Mouse (Mus musculus) kidney, adult 18-20 months (tissue): ENCODE results near the gene Gpx6.

Experiments
- DNase-seq: peaks from one replicate; pipeline ENCODE4 v3.0.0; 2021

Gpx6 gene

DNA sequence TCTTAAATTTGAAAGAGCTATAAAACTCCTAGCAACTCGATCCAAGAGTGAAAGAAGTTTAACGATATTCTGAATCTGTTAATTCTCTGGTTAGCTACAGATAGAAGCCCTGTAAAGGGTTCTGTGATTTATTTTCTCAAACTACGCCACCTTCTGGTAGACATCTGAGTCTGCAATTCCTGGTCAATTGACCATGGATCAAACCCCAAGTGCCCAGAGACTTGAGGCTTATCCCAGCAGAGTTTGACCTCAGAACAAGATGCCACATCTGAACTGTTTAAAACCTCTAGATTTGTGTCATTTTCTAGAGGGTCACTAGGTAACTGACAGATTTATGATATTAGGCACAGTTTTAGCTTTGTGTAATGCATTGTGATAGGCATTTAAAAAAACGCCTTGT is 14.3 kb downstream of the Gpx6 start:
- DNase-seq, result no peak

DNA sequence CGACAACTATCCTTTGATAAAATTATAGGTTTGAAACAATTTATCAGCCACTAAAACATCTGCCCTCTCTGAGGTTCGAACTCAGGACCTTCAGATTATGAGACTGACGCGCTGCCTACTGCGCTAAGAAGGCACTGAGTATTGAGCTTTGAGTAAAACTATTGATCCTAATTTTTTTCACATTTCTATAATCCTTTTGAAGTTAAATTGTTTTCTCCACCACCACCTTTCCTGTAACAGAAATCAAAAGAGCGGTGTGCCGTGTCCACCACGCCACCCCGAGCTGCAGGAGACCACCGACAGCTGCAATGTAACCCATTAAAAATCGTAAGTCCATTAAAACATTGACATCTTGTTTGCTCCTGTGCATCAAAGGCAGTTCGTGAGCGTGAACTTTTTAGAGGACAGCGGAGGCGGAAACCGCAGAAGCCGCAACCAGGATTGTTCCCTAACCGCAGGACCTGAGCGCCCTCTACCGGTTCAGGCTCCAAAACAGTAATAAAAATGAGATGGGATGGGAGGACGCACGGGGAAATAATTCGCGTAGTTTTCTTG is 14.8 kb downstream of the Gpx6 start:
- DNase-seq, result peak; percentile 84

DNA sequence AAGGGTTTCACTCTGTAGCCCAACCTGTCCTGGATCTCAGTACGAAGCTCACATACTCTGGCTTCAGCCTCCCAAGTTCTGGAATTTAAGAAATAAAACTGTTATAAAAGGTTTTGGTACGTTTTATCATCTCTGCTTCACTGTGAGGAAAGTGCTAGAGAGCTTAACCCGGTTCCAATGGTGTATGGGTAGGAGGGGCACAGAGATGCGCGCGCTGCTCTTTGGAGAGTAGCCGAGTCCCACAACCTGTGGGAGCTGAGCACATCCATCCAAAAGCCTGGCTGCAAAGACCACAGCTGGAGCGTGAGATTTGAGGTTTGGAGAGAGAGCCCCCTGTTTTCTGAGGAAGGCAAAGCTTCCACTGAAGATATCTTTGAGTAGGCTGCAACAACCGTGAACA is 15.5 kb downstream of the Gpx6 start:
- no peak for DNase-seq

DNA sequence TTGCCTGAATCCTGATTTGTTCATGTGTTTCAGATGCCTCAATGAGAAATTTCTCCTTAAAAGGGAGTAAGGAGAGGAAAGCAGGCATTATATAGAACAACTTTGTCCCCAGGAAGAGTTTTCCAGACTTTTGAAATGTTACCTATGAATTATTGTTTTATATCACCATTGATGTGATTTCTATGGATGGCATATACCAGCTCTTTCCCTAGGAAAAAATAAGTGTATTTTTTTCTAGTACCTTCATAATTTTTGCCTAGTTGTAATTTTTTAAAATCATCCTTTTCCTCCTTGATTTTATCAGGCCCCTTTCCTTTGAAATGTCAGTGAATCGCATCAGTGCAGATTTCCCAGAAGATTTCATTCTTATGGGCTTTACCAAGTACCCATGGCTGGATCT is 34.7 kb downstream of the Gpx6 start, which contains the start of gene Olfr1367:
TSS of gene Olfr1367 (plus strand) at position 301 of the 400 bp plus-strand sequence.
- DNase-seq, result no peak

DNA sequence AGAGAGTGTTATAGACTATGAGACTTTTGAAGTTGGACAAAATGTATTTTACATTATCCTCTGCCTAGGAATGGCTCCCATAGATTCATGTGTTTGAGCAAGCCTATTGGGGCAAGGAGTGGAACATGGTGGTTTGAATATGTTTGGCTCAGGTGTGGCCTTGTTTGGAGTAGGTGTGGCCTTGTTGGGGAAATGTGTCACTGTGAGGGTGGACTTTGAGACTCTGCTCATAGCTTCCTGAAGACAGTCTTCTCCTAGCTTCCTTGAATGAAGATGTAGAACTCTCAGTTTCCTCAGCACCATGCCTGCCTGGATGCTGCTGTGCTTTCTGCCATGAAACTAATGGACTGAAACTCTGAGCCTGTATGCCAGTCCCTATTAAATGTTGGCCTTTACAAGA is 38.7 kb downstream of the Gpx6 start:
- no peak for DNase-seq

DNA sequence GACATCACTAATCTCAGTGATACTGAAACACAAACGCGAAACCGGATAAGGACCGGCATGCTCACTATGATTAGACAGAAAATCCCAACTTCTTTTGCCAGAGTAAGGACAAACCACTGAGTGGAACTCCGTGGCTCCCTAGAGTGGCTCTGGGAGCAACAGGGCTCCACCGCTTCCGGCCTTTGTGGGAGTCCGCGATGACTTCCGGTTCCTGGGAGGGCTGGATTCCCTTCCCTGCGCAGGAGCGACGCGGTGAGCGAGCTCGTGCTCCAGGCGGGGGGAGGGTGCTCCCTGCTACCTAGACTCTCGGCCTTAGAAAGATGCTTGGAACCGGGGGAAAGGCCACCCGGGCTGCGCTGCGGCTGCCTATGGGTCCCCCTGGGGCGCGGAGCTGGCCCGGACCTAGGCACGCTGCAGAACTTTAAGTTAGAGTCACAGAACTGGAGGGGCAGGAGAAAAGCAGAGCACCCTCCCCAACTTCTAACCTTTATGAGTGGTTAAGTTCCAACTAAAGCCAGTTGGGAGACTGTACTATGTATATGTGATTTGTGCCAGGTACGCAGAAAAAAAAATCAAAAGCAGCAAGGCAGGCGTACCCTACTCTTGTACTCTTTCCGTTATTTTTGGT is 50.8 kb downstream of the Gpx6 start, which contains the start of gene Zscan12:
TSS of gene Zscan12 (plus strand) at position 200 of the 628 bp plus-strand sequence.
- peak; percentile 90 for DNase-seq

DNA sequence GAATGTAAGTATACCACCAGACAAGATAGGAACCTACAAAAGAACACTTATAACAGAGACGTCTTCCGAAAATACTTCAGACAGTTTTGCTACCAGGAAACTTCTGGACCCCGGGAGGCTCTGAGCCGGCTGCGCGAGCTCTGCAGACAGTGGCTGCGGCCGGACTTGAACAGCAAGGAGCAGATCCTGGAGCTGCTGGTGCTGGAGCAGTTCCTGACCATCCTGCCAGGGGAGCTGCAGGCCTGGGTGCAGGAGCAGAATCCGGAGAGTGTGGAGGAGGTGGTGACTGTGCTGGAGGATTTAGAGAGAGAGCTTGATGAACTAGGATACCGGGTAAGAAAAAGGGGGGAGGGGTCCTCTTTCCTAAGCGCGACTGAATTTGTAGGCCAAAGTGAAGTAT is 51.8 kb downstream of the Gpx6 start:
- no peak for DNase-seq

DNA sequence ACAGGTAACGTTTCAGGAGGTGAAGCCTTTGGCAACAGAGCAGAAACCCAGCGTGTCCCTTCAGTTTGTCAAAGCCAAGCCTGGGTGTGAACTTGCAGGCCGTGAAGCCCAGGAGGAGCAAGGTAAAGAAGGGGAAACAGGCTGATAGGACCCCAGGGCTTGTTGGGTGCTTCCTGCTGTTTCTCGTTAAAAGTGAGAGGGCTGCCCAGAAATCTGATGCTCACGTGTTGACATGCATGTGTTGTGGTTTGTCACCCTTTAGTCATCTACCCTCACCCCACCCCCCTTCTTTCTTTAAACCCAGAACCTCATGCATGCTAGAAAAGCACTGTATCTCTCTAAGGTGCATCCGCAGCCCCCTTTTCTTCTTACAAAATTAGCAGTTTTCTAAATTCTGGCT is 54.7 kb downstream of the Gpx6 start:
- no peak for DNase-seq
